Mouse (Mus musculus) hindbrain, embryonic 14.5 days (tissue): ENCODE results near the gene Pikfyve. TPM values are rescaled to one million over a fixed set of nuclear protein-coding genes. Genes with fewer than 3 reads are reported as not detected.
A peak's percentile ranks its signal among the peaks of the same experiment; 100 is the strongest.

Experiments used
- ATAC-seq: fragments of 200-750 bp; cut with Nextera tagmentation; 2 replicates; pipeline ENCODE4 v1.8.0; 2017; ENCODE audit warnings: moderate number of reproducible peaks, mild to moderate bottlenecking, moderate TSS enrichment, moderate library complexity; ENCODE audit not compliant: low FRiP score
- DNase-seq: peaks from one replicate; pipeline ENCODE4 v3.0.0-alpha.2; 2015; ENCODE audit warnings: low spot score
- H3K27ac ChIP-seq: fragments of 300-500 bp; sonication (generic); 2 replicates; pipeline ENCODE4 v1.5.1; 2014; ENCODE audit warnings: mild to moderate bottlenecking, moderate library complexity
- H3K27me3 ChIP-seq: fragments of 300-500 bp; sonication (generic); 2 replicates; pipeline ENCODE4 v1.6.1; 2014; ENCODE audit warnings: mild to moderate bottlenecking, low read length, mixed read lengths; ENCODE audit not compliant: control insufficient read depth, insufficient read depth
- H3K36me3 ChIP-seq: fragments of 300-500 bp; sonication (generic); replicated peaks from 2 replicates; pipeline ENCODE4 v1.6.1; 2014; ENCODE audit not compliant: control insufficient read depth, insufficient read depth
- H3K4me1 ChIP-seq: fragments of 300-500 bp; sonication (generic); replicated peaks from 2 replicates; pipeline ENCODE4 v1.6.1; 2014; ENCODE audit warnings: antibody characterized with exemption, low read length, mixed read lengths; ENCODE audit not compliant: control insufficient read depth, insufficient read depth
- H3K4me2 ChIP-seq: fragments of 300-500 bp; sonication (generic); replicated peaks from 2 replicates; pipeline ENCODE4 v1.6.1; 2014; ENCODE audit warnings: mild to moderate bottlenecking, moderate library complexity
- H3K4me3 ChIP-seq: fragments of 300-500 bp; sonication (generic); replicated peaks from 2 replicates; pipeline ENCODE4 v1.5.1; 2014; ENCODE audit warnings: mild to moderate bottlenecking, low read length
- H3K9ac ChIP-seq: fragments of 300-500 bp; sonication (generic); 2 replicates; pipeline ENCODE4 v1.6.1; 2014
- H3K9me3 ChIP-seq: fragments of 300-500 bp; sonication (generic); 2 replicates; pipeline ENCODE4 v1.6.1; 2016; ENCODE audit warnings: low read length; ENCODE audit not compliant: control insufficient read depth
- WGBS: fragments of 180-500 bp; shearing (Covaris S2); extraction: QIAGEN DNeasy Blood & Tissue Kit; methylation state at CpG from one replicate; pipeline ENCODE4 v1.1.7; 2014; 5-methylcytosine and 5-hydroxymethylcytosine counted together
- polyA plus RNA-seq: library from polyadenylated mRNA; unstranded; fragments of >200 nt; fragmentation: Nextera tagmentation; extraction: Ambion mirVana; gene quantifications from 2 replicates; pipeline ENCODE4 v1.2.1, GENCODE M21; 2014

The Pikfyve gene
- polyA plus RNA-seq, 1 experiment from 2014 or later: 17.3 TPM

- H3K4me1 ChIP-seq: no peaks in the 10 kb centered on the region
- DNase-seq (no peak), ATAC-seq (no peak)
- no peaks in the 10 kb centered on the region for H3K9me3 ChIP-seq
- H3K36me3 ChIP-seq: peaks cover 96% of the 10 kb centered on the region
- H3K4me3 ChIP-seq: no peak overlapping the region
- no peak overlapping the region for H3K9ac ChIP-seq
- H3K27me3 ChIP-seq: no peaks in the 10 kb centered on the region
- H3K27ac ChIP-seq: no peak overlapping the region
- H3K4me2 ChIP-seq: no peak overlapping the region
- 92% methylated on average over 1 of the region's 1 CpGs for WGBS
Observed at GRCm38 (mm10) chr1:65167496-65167895, 19.0 kb upstream of the Pikfyve start.

GRCm38 (mm10) chr1:65169536-65169935, 16.9 kb upstream of the Pikfyve start:
- H3K9ac ChIP-seq: no peak overlapping the region
- ATAC-seq: no peak
- H3K36me3 ChIP-seq: peaks cover 95% of the 10 kb centered on the region
- WGBS: 96% methylated on average over 7 of the region's 7 CpGs
- DNase-seq: no peak
- H3K4me3 ChIP-seq: no peak overlapping the region
- H3K4me1 ChIP-seq: no peaks in the 10 kb centered on the region; the same call in 1 of the 2 replicates
- H3K27me3 ChIP-seq: no peaks in the 10 kb centered on the region
- H3K9me3 ChIP-seq: no peaks in the 10 kb centered on the region
- no peak overlapping the region for H3K4me2 ChIP-seq
- H3K27ac ChIP-seq: no peak overlapping the region

DNA sequence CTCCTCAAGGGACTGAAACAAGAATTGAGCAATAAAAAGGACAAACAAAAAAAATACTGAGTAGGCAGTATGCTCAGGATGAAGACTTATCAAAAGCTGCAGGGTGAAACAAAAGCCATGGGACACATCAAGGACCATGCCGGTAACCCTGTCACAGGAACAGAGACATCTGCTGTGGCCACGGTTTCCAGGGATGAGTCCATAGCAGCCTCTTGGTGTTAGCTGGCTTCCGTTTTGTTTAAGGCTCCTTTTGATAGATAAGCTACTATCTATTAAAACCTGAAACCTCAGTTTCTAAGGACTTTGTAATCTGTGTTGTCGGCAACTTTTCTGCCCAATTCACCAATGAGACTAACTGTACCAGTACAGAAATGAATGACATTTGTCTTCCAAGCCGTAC, 16.5 kb upstream of the Pikfyve start:
- H3K4me1 ChIP-seq: no peaks in the 10 kb centered on the region; the same call in 1 of the 2 replicates
- 86% methylated on average over 5 of the region's 5 CpGs for WGBS
- peaks cover 94% of the 10 kb centered on the region for H3K36me3 ChIP-seq
- no peak overlapping the region for H3K4me2 ChIP-seq
- no peak for DNase-seq
- no peaks in the 10 kb centered on the region for H3K27me3 ChIP-seq
- no peak overlapping the region for H3K27ac ChIP-seq
- ATAC-seq: no peak
- no peak overlapping the region for H3K9ac ChIP-seq
- no peak overlapping the region for H3K4me3 ChIP-seq
- H3K9me3 ChIP-seq: no peaks in the 10 kb centered on the region

GRCm38 (mm10) chr1:65171579-65171978, 14.9 kb upstream of the Pikfyve start:
- Histone ChIP-seq H3K36me3 (peaks cover 78% of the 10 kb centered on the region), H3K27ac (no peak overlapping the region), H3K27me3 (no peaks in the 10 kb centered on the region), H3K9me3 (no peaks in the 10 kb centered on the region), H3K9ac (no peak overlapping the region), H3K4me3 (no peak overlapping the region), H3K4me1 (peaks cover 13% of the 10 kb centered on the region), H3K4me2 (no peak overlapping the region)
- no peak for ATAC-seq
- no peak for DNase-seq
- 77% methylated on average over 4 of the region's 4 CpGs for WGBS

DNA sequence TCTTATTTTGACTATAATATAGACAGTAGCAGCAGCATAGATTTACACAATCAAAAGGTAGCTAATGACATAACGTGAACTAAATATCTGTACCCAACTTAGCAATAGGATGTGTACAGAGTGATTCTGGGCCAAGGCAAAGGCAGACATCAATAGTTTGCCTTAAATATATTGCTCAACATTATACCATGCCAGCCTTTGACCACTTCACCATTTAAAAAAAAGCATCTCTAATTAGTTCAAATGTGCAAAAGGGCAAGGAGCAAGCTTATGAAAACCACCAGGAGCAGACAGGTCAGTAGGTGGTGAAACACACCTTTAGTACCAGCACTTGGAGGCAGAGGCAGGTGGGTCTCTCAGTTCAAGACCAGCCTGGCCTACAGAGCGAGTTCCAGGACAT, 12.8 kb upstream of the Pikfyve start:
- 96% methylated on average over 2 of the region's 2 CpGs for WGBS
- Histone ChIP-seq H3K9ac (no peak overlapping the region), H3K4me3 (no peak overlapping the region), H3K4me1 (peaks cover 27% of the 10 kb centered on the region), H3K9me3 (no peaks in the 10 kb centered on the region), H3K27me3 (no peaks in the 10 kb centered on the region), H3K4me2 (no peak overlapping the region), H3K27ac (no peak overlapping the region), H3K36me3 (peaks cover 56% of the 10 kb centered on the region)
- ATAC-seq (no peak), DNase-seq (no peak)

DNA sequence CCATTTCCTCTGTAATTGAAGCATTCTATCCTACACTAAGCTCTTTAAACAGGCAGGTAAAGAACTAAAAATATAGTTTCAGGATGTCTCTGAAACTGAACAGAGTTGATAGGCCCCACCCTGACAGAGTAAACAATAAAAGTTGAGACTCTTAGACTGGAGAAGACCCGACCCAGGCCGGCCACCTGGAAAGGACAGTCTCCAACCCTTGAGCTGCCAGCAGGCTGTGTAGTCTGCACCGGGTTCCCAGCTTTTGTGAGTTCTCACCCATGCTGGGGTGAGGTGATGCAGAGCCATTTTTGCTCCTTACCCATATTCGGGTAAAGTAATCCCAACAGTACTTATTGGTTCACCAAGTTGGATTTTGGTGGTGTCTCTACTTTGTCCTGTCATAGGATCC, 10.3 kb upstream of the Pikfyve start:
- Histone ChIP-seq H3K27me3 (no peaks in the 10 kb centered on the region), H3K4me1 (peaks cover 27% of the 10 kb centered on the region), H3K4me2 (peak overlapping the region; percentile 76), H3K4me3 (no peak overlapping the region), H3K36me3 (peaks cover 32% of the 10 kb centered on the region), H3K9ac (no peak overlapping the region), H3K27ac (no peak overlapping the region), H3K9me3 (no peaks in the 10 kb centered on the region)
- DNase-seq (no peak), ATAC-seq (no peak)
- 83% methylated on average over 4 of the region's 4 CpGs for WGBS

DNA sequence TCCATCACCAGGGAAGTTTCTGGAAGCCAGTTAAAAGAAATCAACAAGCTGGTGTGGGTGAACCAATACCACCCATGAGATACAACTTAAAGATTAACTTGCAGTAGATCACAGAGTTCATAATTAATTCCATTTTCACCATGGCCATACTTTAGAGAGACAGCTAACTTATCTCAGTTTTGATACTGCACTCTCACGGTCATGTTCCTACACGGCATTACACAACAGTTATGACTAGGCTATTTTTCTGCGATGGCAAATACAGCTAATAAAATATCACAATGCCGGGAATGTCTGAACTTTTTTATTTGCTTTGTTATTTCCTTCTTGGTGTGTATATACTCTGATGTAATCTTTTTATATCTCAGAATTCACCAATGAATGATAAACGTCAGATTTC, 9.6 kb upstream of the Pikfyve start:
- Histone ChIP-seq H3K9ac (no peak overlapping the region), H3K4me1 (peaks cover 27% of the 10 kb centered on the region), H3K4me3 (no peak overlapping the region; the same call in 1 of the 2 replicates), H3K27me3 (no peaks in the 10 kb centered on the region), H3K27ac (no peak overlapping the region), H3K9me3 (no peaks in the 10 kb centered on the region), H3K4me2 (peak overlapping the region; percentile 76), H3K36me3 (peaks cover 25% of the 10 kb centered on the region)
- DNase-seq: no peak
- no peak for ATAC-seq
- WGBS: 85% methylated on average over 5 of the region's 5 CpGs

GRCm38 (mm10) chr1:65177452-65177851, 9.0 kb upstream of the Pikfyve start:
- Histone ChIP-seq H3K9ac (peak overlapping the region; percentile 88; the same call in 1 of the 2 replicates), H3K4me1 (peaks cover 27% of the 10 kb centered on the region), H3K4me2 (peak overlapping the region; percentile 76), H3K4me3 (peak overlapping the region; percentile 67), H3K27ac (no peak overlapping the region), H3K27me3 (no peaks in the 10 kb centered on the region), H3K9me3 (no peaks in the 10 kb centered on the region), H3K36me3 (peaks cover 22% of the 10 kb centered on the region)
- DNase-seq: no peak
- ATAC-seq: no peak
- 62% methylated on average over 3 of the region's 3 CpGs for WGBS

- H3K4me2 ChIP-seq: peak overlapping the region; percentile 76
- H3K4me3 ChIP-seq: peak overlapping the region; percentile 67
- peaks cover 27% of the 10 kb centered on the region for H3K4me1 ChIP-seq
- ATAC-seq (peak; percentile 79), DNase-seq (peak; percentile 84)
- H3K36me3 ChIP-seq: peaks cover 16% of the 10 kb centered on the region
- H3K9ac ChIP-seq: peak overlapping the region; percentile 88
- 5% methylated on average over 27 of the region's 27 CpGs for WGBS
- H3K9me3 ChIP-seq: no peaks in the 10 kb centered on the region
- peak overlapping the region; percentile 96 for H3K27ac ChIP-seq
- no peaks in the 10 kb centered on the region for H3K27me3 ChIP-seq
Observed at GRCm38 (mm10) chr1:65178126-65178901, 8.2 kb upstream of the Pikfyve start.
